ENCODE assay signal across 26 mouse cellular contexts in the genomic region with DNA sequence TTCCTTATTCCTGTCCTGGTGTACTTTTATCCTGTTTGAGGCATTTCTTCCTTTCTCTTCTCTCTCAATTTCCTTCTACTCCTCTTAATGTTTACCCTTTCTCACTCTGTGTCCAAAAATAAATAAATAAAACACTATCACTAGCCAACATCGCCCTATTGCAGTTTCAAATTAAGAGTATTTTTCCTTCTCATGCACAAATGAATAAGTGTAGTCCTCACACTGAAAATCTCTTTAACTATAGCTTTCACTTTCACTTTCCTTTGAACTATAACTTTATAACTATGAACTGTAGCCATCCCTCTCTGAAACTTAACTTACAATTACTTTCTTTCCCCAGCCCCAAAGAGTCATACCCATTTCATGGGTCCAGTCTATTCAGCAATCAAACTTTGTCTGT.
A peak's percentile ranks its signal among the peaks of the same experiment; 100 is the strongest.
DNase-seq lines count a peak whose midpoint lies in the region; ATAC-seq and TF ChIP-seq lines count a peak whose summit lies in the region.
"Had no signal": no experiment of that assay in that cellular context is flagged by ENCODE, and none has a peak within 500 bp of the region (broad histone marks: within the 10 kb centered on the region; RNA-seq: fewer than 3 reads in every experiment).

No protein-coding gene starts in this region.

- 46% methylated on average over 1 of the region's 1 CpGs for WGBS in heart, postnatal 0 days
- 55% methylated on average over 1 of the region's 1 CpGs for WGBS in lung, embryonic 14.5 days
- 82% methylated on average over 1 of the region's 1 CpGs for WGBS in kidney, embryonic 14.5 days

- no peak overlapping the region for H3K4me2 ChIP-seq in heart, postnatal 0 days (ENCODE audit: low read depth, low read length)
- H3K4me2 ChIP-seq in lung, embryonic 14.5 days: no peak overlapping the region
- no peak overlapping the region for H3K4me2 ChIP-seq in kidney, embryonic 14.5 days (replicated peaks; ENCODE audit: low read depth, low read length)
- H3K4me2 ChIP-seq: heart, embryonic 11.5 days; hindbrain, embryonic 13.5 days; kidney, embryonic 15.5 days; liver, embryonic 13.5 days; lung, embryonic 15.5 days; midbrain, embryonic 12.5 days; neural tube, embryonic 12.5 days had no signal

- no peak overlapping the region for H3K27ac ChIP-seq in heart, postnatal 0 days (ENCODE audit: low read depth)
- no peak overlapping the region for H3K27ac ChIP-seq in lung, embryonic 14.5 days (ENCODE audit: low read depth)
- no peak overlapping the region for H3K27ac ChIP-seq in kidney, embryonic 14.5 days (ENCODE audit: low read depth, low read length)
- H3K27ac ChIP-seq: forebrain, embryonic 10.5 days; hindbrain, embryonic 13.5 days; kidney, embryonic 15.5 days; liver, embryonic 13.5 days; lung, embryonic 15.5 days; midbrain, embryonic 12.5 days; neural tube, embryonic 12.5 days had no signal

- intact Hi-C loops in heart, postnatal 36 days (cut with DNase I): no loop called here

- TF ChIP-seq EP300 in heart, postnatal 0 days (IDR thresholded peaks at IDR 0.05; ENCODE audit: low read depth): no peak

- 0 out of 2 replicates have a peak overlapping the region, but pooled peaks have one; percentile 4 for H3K4me3 ChIP-seq in heart, postnatal 0 days (ENCODE audit: low read depth, low read length)
- no peak overlapping the region for H3K4me3 ChIP-seq in lung, embryonic 14.5 days (ENCODE audit: low read depth, low read length)
- no peak overlapping the region for H3K4me3 ChIP-seq in G1E (ENCODE audit: low read depth, low read length)
- no peak overlapping the region for H3K4me3 ChIP-seq in kidney, embryonic 14.5 days (ENCODE audit: low read length)
- H3K4me3 ChIP-seq: forebrain, embryonic 10.5 days; hindbrain, embryonic 13.5 days; kidney, embryonic 15.5 days; liver, embryonic 13.5 days; lung, embryonic 15.5 days; midbrain, embryonic 12.5 days; neural tube, embryonic 12.5 days had no signal

- no peaks in the 10 kb centered on the region for H3K4me1 ChIP-seq in heart, postnatal 0 days (ENCODE audit: control insufficient read depth, insufficient read depth)
- H3K4me1 ChIP-seq in lung, embryonic 14.5 days (ENCODE audit: insufficient read depth): no peaks in the 10 kb centered on the region
- H3K4me1 ChIP-seq in G1E (ENCODE audit: insufficient read depth, low read depth, low read length): no peaks in the 10 kb centered on the region
- peaks cover 4% of the 10 kb centered on the region; the same call in 1 of the 2 replicates for H3K4me1 ChIP-seq in kidney, embryonic 14.5 days (ENCODE audit: control insufficient read depth, insufficient read depth, low read length)
- H3K4me1 ChIP-seq: hindbrain, embryonic 13.5 days; kidney, embryonic 15.5 days; liver, embryonic 13.5 days; lung, embryonic 15.5 days; midbrain, embryonic 12.5 days had no signal

- no peak for TF ChIP-seq CTCF in heart, postnatal 0 days (IDR thresholded peaks at IDR 0.05; ENCODE audit: low read depth)
- TF ChIP-seq CTCF in lung, embryonic 14.5 days (IDR thresholded peaks at IDR 0.05; ENCODE audit: low read depth): no peak
- TF ChIP-seq CTCF in G1E (IDR thresholded peaks at IDR 0.05; ENCODE audit: low read depth, low read length): no peak

- no peaks in the 10 kb centered on the region for H3K9me3 ChIP-seq in heart, postnatal 0 days (replicated peaks; ENCODE audit: control insufficient read depth, low read length)
- H3K9me3 ChIP-seq in lung, embryonic 14.5 days (ENCODE audit: low read depth, low read length): no peaks in the 10 kb centered on the region
- peaks cover 2% of the 10 kb centered on the region; the same call in 1 of the 2 replicates for H3K9me3 ChIP-seq in G1E (replicated peaks)
- H3K9me3 ChIP-seq in kidney, embryonic 14.5 days (ENCODE audit: control insufficient read depth, low read length): no peaks in the 10 kb centered on the region
- H3K9me3 ChIP-seq: forebrain, embryonic 10.5 days; hindbrain, embryonic 13.5 days; kidney, embryonic 15.5 days; liver, embryonic 13.5 days; lung, embryonic 15.5 days; midbrain, embryonic 12.5 days; neural tube, embryonic 12.5 days had no signal

- H3K27me3 ChIP-seq in heart, postnatal 0 days (ENCODE audit: control insufficient read depth, insufficient read depth, low read length): no peaks in the 10 kb centered on the region
- H3K27me3 ChIP-seq in lung, embryonic 14.5 days (ENCODE audit: insufficient read depth, low read length): no peaks in the 10 kb centered on the region
- no peaks in the 10 kb centered on the region for H3K27me3 ChIP-seq in G1E (ENCODE audit: insufficient read depth, low read length)
- no peaks in the 10 kb centered on the region for H3K27me3 ChIP-seq in kidney, embryonic 14.5 days (ENCODE audit: control insufficient read depth, insufficient read depth, low read length)
- H3K27me3 ChIP-seq: CH12.LX; hindbrain, embryonic 13.5 days; kidney, embryonic 15.5 days; liver, embryonic 13.5 days; lung, embryonic 15.5 days; midbrain, embryonic 12.5 days; neural tube, embryonic 12.5 days had no signal

- DNase-seq in heart, postnatal 0 days (ENCODE audit: low spot score): no peak
- no peak for DNase-seq in heart, postnatal 36 days
- no peak for DNase-seq in lung, embryonic 14.5 days
- DNase-seq in lung, postnatal 14 days: no peak
- DNase-seq in G1E (ENCODE audit: low spot score) (no peak), adipocyte (ENCODE audit: low spot score) (peak; percentile 43)
- DNase-seq in testis, postnatal 10 days (ENCODE audit: low spot score): no peak
- DNase-seq: adrenal gland, postnatal 10 days; cerebellum, adult 18-20 months; cerebellum, postnatal 14 days; gastrocnemius, postnatal 14 days; heart, adult 11 months; heart, postnatal 10 days; liver, embryonic 13.5 days; right cerebral cortex, postnatal 14 days; thymus, postnatal 25 days had no signal

- no peaks in the 10 kb centered on the region for H3K36me3 ChIP-seq in heart, postnatal 0 days (replicated peaks; ENCODE audit: control insufficient read depth, insufficient read depth, low read length)
- no peaks in the 10 kb centered on the region for H3K36me3 ChIP-seq in lung, embryonic 14.5 days (ENCODE audit: insufficient read depth)
- H3K36me3 ChIP-seq in G1E (replicated peaks): no peaks in the 10 kb centered on the region
- H3K36me3 ChIP-seq in kidney, embryonic 14.5 days (ENCODE audit: control insufficient read depth, insufficient read depth, low read length): no peaks in the 10 kb centered on the region
- H3K36me3 ChIP-seq: forebrain, embryonic 10.5 days; hindbrain, embryonic 13.5 days; kidney, embryonic 15.5 days; liver, embryonic 13.5 days; lung, embryonic 15.5 days; midbrain, embryonic 12.5 days; neural tube, embryonic 12.5 days had no signal

- H3K9ac ChIP-seq in heart, postnatal 0 days (replicated peaks; ENCODE audit: low read depth, low read length): no peak overlapping the region
- no peak overlapping the region for H3K9ac ChIP-seq in lung, embryonic 14.5 days
- H3K9ac ChIP-seq in kidney, embryonic 14.5 days (ENCODE audit: low read depth, low read length): no peak overlapping the region
- H3K9ac ChIP-seq: hindbrain, embryonic 13.5 days; kidney, embryonic 15.5 days; liver, embryonic 13.5 days; lung, embryonic 15.5 days; midbrain, embryonic 12.5 days; neural tube, embryonic 12.5 days had no signal

- no peak for ATAC-seq in heart, postnatal 0 days (ENCODE audit: insufficient read depth, low read depth)
- 0 out of 2 replicates have a peak, but pooled peaks have one; percentile 28 for ATAC-seq in lung, embryonic 14.5 days (ENCODE audit: insufficient read depth)
- ATAC-seq in G1E (ENCODE audit: extremely low read depth, insufficient number of reproducible peaks, low FRiP score, poor library complexity, severe bottlenecking): 0 out of 2 replicates have a peak, but pooled peaks have one; percentile 37
- no peak for ATAC-seq in kidney, embryonic 14.5 days (ENCODE audit: low FRiP score, low TSS enrichment)
- ATAC-seq: forebrain, embryonic 16.5 days had no signal

Comparison
In these comparisons a context has a peak if more than half of its experiments do, and no peak if none do; other contexts are left out.
1. ATAC-seq: peak in lung, embryonic 14.5 days (single experiment) and G1E (single experiment); none in heart, postnatal 0 days (single experiment) and kidney, embryonic 14.5 days (single experiment).